Mouse (Mus musculus): ENCODE measurements around the gene Zfp292.
A peak's percentile ranks its signal among the peaks of the same experiment; 100 is the strongest.
"Not testable (repeated sequence)": the region's sequence is repeated elsewhere in the genome, so short reads cannot be mapped to it uniquely, and the experiment has no call there.

The Zfp292 gene

GRCm38 (mm10) chr4:34882818-34883217 is at the start of gene Zfp292:
Zfp292 (minus strand) TSS chr4:34882960.
- peak; percentile 84 for DNase-seq (ENCODE audit: low read depth, low spot score)

DNA sequence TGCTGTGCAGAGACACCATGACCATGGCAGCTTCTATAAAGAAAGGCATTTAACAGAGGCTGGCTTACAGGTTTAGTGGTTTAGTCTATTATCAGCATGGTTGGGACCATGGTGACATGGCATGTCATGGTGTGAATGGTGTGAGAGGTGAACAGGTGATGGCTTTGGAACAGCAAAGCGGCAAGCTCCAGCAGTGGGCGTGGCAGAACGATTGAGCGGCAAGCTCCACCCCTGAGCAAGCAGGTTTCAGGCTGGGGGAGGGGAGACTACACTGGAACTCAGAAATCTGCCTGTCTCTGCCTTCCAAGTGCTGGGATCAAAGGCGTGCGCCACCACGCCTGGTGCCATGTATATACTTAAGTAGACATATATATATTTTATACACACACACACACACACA is 45.6 kb upstream of the Zfp292 start:
- DNase-seq (ENCODE audit: low read depth, low spot score) = not testable (repeated sequence)

DNA sequence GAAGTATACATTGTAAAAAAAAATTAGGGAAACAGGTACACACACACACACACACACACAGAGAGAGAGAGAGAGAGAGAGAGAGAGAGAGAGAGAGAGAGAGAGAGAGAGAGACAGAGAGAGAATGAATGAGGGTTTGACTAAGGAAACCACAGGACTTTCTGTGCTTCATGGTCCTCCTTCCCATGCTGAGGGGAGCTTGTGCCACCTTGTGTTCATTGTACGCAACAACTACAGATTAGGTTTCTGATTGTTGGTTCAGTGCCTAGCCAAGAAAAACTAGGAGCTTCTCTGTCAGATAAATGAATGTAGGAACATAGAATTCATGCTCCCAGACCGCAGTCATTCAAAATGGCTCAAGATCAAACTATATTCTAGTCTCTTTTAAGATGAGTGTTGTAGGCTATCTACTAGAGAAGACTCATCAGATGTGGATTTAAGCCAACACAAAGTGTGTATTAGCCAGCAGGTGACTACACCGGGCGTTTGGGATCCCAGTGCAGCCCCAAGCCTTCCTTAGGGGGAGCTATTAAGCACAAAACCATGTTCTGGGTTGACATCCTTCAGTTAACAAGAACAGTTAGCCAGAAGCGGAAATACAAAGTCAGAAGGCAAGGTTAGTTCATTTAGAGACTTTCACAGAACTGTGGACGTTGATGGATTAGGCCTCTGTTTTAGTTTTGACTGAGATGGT is 39.6 kb upstream of the Zfp292 start:
- DNase-seq (ENCODE audit: low read depth, low spot score) = peak; percentile 37

- no peak for DNase-seq (ENCODE audit: low read depth, low spot score)
Measured at GRCm38 (mm10) chr4:34917400-34917799, 34.6 kb upstream of the Zfp292 start.

- DNase-seq (ENCODE audit: low read depth, low spot score) = no peak
Measured at GRCm38 (mm10) chr4:34912171-34912570, 29.4 kb upstream of the Zfp292 start.

DNA sequence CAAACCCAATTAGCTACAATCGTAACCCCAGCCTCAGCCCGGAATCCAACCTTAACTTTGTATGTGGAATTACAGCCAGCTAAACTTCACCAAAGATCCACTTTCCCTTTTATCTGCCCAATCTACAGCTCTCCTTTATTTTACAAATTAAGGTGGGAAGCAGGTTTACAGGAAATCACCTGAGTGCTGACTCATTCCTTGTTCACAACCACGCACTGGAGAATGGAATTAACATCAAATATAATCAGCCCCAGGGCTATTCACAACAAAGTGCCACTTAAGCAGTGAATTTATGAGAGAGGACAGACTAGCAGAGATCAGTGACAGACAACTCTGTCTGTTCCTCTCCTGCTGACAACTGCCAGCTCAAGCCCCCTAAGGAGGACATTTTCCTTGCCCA is 28.6 kb upstream of the Zfp292 start:
- DNase-seq (ENCODE audit: low read depth, low spot score) = no peak

DNA sequence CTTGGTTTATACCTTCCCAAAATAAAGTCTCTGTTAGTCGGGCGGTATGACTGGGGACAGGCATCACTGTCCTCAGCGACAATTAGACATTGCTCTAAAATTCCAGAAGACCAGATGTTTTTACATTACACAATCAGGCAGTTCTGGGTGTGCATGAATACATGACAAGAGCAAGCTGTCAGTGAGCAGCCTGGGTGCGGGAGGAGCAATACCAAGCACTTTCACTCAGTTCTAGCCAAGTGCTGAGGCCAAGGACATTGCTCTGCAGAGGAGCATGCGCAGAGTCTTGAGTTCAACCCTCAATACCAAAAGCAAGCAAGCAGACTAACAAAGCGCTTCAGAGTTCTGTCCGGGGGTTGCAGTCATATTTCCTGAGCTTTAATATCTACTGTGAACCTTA is 25.4 kb upstream of the Zfp292 start:
- no peak for DNase-seq (ENCODE audit: low read depth, low spot score)

- no peak for DNase-seq (ENCODE audit: low read depth, low spot score)
Measured at GRCm38 (mm10) chr4:34907026-34907425, 24.3 kb upstream of the Zfp292 start.

DNA sequence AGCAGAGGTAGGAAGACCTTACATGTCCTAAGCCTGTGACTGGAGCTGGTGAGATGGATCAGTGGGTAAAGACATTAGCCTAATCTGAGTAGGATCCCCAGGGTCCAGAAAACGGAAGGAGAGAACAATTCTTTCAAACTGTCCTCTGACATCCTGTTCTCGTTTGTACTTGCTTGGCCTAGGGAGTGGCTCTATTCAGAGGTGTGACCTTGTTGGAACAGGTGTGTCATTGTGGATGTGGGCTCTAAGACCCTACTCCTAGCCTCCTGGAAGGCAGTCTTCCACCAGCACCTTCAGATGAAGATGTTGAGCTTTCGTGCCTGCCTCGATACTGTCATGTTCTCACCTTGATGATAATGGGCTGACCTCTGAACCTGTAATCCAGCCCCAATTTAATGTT is 23.4 kb upstream of the Zfp292 start:
- no peak for DNase-seq (ENCODE audit: low read depth, low spot score)

DNA sequence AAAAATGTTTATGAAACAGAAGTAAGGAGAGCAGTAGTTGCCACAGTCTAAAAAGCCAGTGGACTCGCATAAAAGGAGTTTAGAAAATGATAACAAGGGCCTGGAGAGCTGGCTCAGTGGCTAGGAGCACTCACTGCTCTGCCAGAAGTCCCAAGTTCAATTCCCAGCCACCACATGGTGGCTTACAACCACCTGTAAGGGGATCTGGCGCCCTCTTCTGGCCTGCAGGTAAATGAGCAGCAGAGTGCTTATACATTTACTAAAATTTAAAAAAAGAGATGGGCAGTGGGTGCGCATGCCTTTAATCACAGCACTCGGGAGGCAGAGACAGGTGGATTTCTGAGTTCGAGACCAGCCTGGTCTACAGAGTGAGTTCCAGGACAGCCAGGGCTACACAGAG is 22.6 kb upstream of the Zfp292 start:
- DNase-seq (ENCODE audit: low read depth, low spot score) = no peak

DNA sequence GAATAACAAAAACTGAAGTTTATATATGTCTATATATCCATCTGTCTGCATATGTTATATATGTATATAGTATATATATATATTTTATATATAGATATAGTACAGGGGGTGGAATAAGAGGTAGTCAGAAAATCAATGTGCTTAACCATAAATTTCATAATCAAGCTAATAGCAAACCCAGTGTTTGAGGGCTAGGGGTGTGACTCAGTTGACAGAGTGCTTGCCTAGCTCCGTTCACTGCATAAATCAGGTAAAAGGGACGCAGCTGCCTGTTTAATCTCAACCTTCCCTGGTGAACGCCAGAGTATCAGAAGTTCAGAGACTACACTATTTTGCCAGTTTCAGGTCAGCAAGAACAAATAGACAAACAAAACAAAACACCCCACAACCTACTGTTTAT is 18.8 kb upstream of the Zfp292 start:
- DNase-seq (ENCODE audit: low read depth, low spot score) = not testable (repeated sequence)

- DNase-seq (ENCODE audit: low read depth, low spot score) = no peak
Measured at GRCm38 (mm10) chr4:34901166-34901565, 18.4 kb upstream of the Zfp292 start.

- no peak for DNase-seq (ENCODE audit: low read depth, low spot score)
Measured at GRCm38 (mm10) chr4:34900155-34900554, 17.4 kb upstream of the Zfp292 start.

- DNase-seq (ENCODE audit: low read depth, low spot score) = no peak
Measured at GRCm38 (mm10) chr4:34899322-34899721, 16.6 kb upstream of the Zfp292 start.

DNA sequence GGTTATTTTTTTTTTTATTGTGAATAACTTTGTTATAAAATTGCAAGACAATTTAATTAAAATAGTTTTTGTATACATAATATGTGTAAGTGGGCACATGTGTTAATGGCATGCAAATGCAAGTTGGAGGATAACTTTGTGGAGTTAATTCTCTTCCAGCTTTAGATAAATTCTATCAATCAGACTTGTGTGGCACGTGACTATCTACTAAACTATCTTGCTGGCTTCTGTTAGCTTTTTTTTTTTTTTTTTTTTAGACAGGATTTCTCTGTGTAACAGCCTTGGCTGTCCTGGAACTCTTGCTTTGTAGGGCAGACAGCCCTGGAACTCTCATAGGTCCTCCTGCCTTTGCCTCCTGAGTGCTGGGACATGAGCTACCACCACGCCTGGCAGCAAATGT is 15.7 kb upstream of the Zfp292 start:
- DNase-seq (ENCODE audit: low read depth, low spot score) = no peak

GRCm38 (mm10) chr4:34893479-34893878 is 10.7 kb upstream of the Zfp292 start, which contains the start of gene Cga:
Cga (plus strand) TSS chr4:34893779.
- DNase-seq (ENCODE audit: low read depth, low spot score) = no peak

GRCm38 (mm10) chr4:34889812-34890185 is 7.0 kb upstream of the Zfp292 start:
- DNase-seq (ENCODE audit: low read depth, low spot score) = no peak

GRCm38 (mm10) chr4:34889101-34889811 is 6.5 kb upstream of the Zfp292 start:
- DNase-seq (ENCODE audit: low read depth, low spot score) = no peak

GRCm38 (mm10) chr4:34887295-34887694 is 4.5 kb upstream of the Zfp292 start:
- DNase-seq (ENCODE audit: low read depth, low spot score) = no peak

- peak; percentile 54 for DNase-seq (ENCODE audit: low read depth, low spot score)
Measured at GRCm38 (mm10) chr4:34886490-34887111, 3.8 kb upstream of the Zfp292 start.

DNA sequence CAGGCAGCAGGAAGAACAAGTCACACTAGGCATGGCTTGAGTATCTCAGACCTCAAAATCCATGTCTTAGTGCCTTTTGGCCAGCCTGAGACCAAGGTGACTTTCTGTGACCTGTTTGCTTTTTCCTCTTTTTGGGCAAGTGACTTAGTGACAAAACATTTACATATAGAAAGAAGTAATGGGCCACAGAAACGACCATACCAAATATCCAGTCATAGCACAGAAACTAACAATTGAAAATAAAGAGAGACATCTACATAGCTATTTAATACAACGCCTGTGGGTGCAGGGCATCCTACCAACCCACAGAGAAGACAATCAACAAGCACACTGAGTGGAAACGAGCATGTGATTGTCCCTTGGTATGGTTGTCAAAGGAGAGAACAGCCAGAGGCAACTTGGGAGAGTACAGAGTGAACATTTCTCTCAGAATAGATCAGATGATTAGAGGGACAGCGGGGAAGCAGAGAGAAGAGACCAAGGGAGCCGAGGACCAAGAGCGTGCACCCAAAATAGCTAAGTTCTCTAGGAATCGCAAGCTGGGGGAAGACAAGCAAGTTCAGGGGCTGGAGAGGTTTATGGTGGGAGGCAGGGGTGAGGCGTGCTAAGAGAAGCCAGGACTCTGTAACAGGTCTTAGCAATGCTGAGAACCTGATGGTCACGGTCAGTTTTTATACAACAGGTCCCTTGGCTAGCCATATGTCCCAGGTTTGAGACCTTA is 3.0 kb upstream of the Zfp292 start:
- DNase-seq (ENCODE audit: low read depth, low spot score) = no peak

- DNase-seq (ENCODE audit: low read depth, low spot score) = no peak
Measured at GRCm38 (mm10) chr4:34883366-34884029, 738 bp upstream of the Zfp292 start.
